Mouse (Mus musculus): Measurements from ENCODE around the gene Capn7. TPM values are rescaled to one million over a fixed set of nuclear protein-coding genes. Genes with fewer than 3 reads are reported as not detected.

Gene Capn7
- total and polyA plus RNA-seq, 3 experiments, result 23.2 to 83.7 (median 30.0) TPM

GRCm38 (mm10) chr14:31385406-31385805 is 49.0 kb downstream of the Capn7 start:
- H3K4me1 ChIP-seq (ENCODE audit: control insufficient read depth in 1 of 2, insufficient read depth in 2 of 2, low read length in 2 of 2), result no peaks in the 10 kb centered on the region
- H3K27ac ChIP-seq (ENCODE audit: control insufficient read depth, low read depth, low read length), result no peak overlapping the region
- no peaks in the 10 kb centered on the region for H3K36me3 ChIP-seq (ENCODE audit: control insufficient read depth in 1 of 2, insufficient read depth in 2 of 2, low read length in 2 of 2)
- no peak for DNase-seq (ENCODE audit: low read depth, low spot score)
- H3K4me3 ChIP-seq (ENCODE audit: control insufficient read depth in 1 of 2, insufficient read depth in 1 of 2, low read depth in 2 of 2, low read length in 2 of 2), result no peak overlapping the region
- H3K27me3 ChIP-seq (ENCODE audit: control insufficient read depth in 1 of 2, insufficient read depth in 2 of 2, low read length in 2 of 2), result no peaks in the 10 kb centered on the region
- no peak overlapping the region for H3K9ac ChIP-seq (ENCODE audit: control insufficient read depth, low read depth, low read length, poor library complexity, severe bottlenecking)
- TF ChIP-seq TBP (IDR thresholded peaks at IDR 0.05; ENCODE audit: low read depth, low read length) (no peak), MYC (IDR thresholded peaks at IDR 0.05; ENCODE audit: low read depth, low read length) (no peak), RAD21 (IDR thresholded peaks at IDR 0.05; ENCODE audit: low read depth, low read length) (no peak), ETS1 (IDR thresholded peaks at IDR 0.05; ENCODE audit: low read depth, low read length) (no peak), NRF1 (IDR thresholded peaks at IDR 0.05; ENCODE audit: insufficient read depth, low read depth, low read length, poor library complexity, severe bottlenecking) (no peak), CHD2 (IDR thresholded peaks at IDR 0.05; ENCODE audit: low read length) (no peak), BHLHE40 (IDR thresholded peaks at IDR 0.05; ENCODE audit: borderline replicate concordance, low read depth, low read length) (no peak), E2F4 (IDR thresholded peaks at IDR 0.05; ENCODE audit: borderline replicate concordance, low read depth, low read length) (no peak), POLR2AphosphoS5 (IDR thresholded peaks at IDR 0.05; ENCODE audit: borderline replicate concordance, low read depth, low read length) (no peak), ZMIZ1 (IDR thresholded peaks at IDR 0.05; ENCODE audit: low read depth, low read length) (no peak), MAZ (IDR thresholded peaks at IDR 0.05; ENCODE audit: low read depth, low read length) (no peak), SMC3 (IDR thresholded peaks at IDR 0.05; ENCODE audit: low read depth, low read length) (no peak), MYB (IDR thresholded peaks at IDR 0.05; ENCODE audit: low read depth, low read length) (no peak), ZNF384 (IDR thresholded peaks at IDR 0.05; ENCODE audit: low read depth, low read length) (no peak), GABPA (IDR thresholded peaks at IDR 0.05; ENCODE audit: low read depth, low read length) (no peak), USF2 (IDR thresholded peaks at IDR 0.05; ENCODE audit: borderline replicate concordance in 1 of 2, insufficient read depth in 1 of 2, low read depth in 1 of 2, low read length in 2 of 2) (no peak), EP300 (IDR thresholded peaks at IDR 0.05; ENCODE audit: low read depth in 1 of 2, low read length in 2 of 2) (no peak), ZC3H11A (IDR thresholded peaks at IDR 0.05; ENCODE audit: low read depth, low read length) (no peak)
- no peaks in the 10 kb centered on the region for H3K79me2 ChIP-seq (ENCODE audit: control insufficient read depth, insufficient read depth, low read length, poor library complexity)
- H3K9me3 ChIP-seq (replicated peaks; ENCODE audit: insufficient read depth, low read length), result no peaks in the 10 kb centered on the region

GRCm38 (mm10) chr14:31385977-31386697 is 49.7 kb downstream of the Capn7 start:
- Histone ChIP-seq H3K4me3 (ENCODE audit: control insufficient read depth in 1 of 2, insufficient read depth in 1 of 2, low read depth in 2 of 2, low read length in 2 of 2) (no peak overlapping the region), H3K9me3 (replicated peaks; ENCODE audit: insufficient read depth, low read length) (no peaks in the 10 kb centered on the region), H3K4me1 (ENCODE audit: control insufficient read depth in 1 of 2, insufficient read depth in 2 of 2, low read length in 2 of 2) (no peaks in the 10 kb centered on the region), H3K9ac (ENCODE audit: control insufficient read depth, low read depth, low read length, poor library complexity, severe bottlenecking) (no peak overlapping the region), H3K36me3 (ENCODE audit: control insufficient read depth in 1 of 2, insufficient read depth in 2 of 2, low read length in 2 of 2) (no peaks in the 10 kb centered on the region), H3K27ac (ENCODE audit: control insufficient read depth, low read depth, low read length) (no peak overlapping the region), H3K27me3 (ENCODE audit: control insufficient read depth in 1 of 2, insufficient read depth in 2 of 2, low read length in 2 of 2) (no peaks in the 10 kb centered on the region), H3K79me2 (ENCODE audit: control insufficient read depth, insufficient read depth, low read length, poor library complexity) (no peaks in the 10 kb centered on the region)
- DNase-seq (ENCODE audit: low read depth, low spot score), result peak; percentile 56
- TF ChIP-seq SIN3A (IDR thresholded peaks at IDR 0.05; ENCODE audit: low read length), result no peak
- no peak for TF ChIP-seq HCFC1 (IDR thresholded peaks at IDR 0.05; ENCODE audit: low read depth, low read length)
- TF ChIP-seq MAFK (IDR thresholded peaks at IDR 0.05; ENCODE audit: borderline replicate concordance, low read depth, low read length), result no peak
- peak; percentile 55 to 83 (median 81) for TF ChIP-seq CTCF (IDR thresholded peaks at IDR 0.05 in 2 of 3, conservative IDR thresholded peaks at IDR 0.05 in 1 of 3; ENCODE audit: control insufficient read depth in 1 of 3, insufficient read depth in 1 of 3, low read depth in 2 of 3, low read length in 3 of 3, poor library complexity in 1 of 3, severe bottlenecking in 1 of 3)
- TF ChIP-seq GATA1 (IDR thresholded peaks at IDR 0.05; ENCODE audit: low read depth, low read length), result no peak
- TF ChIP-seq ZC3H11A (IDR thresholded peaks at IDR 0.05; ENCODE audit: low read depth, low read length), result peak; percentile 72
- no peak for TF ChIP-seq CHD1 (IDR thresholded peaks at IDR 0.05; ENCODE audit: low read depth, low read length)
- no peak for TF ChIP-seq NRF1 (IDR thresholded peaks at IDR 0.05; ENCODE audit: insufficient read depth, low read depth, low read length, poor library complexity, severe bottlenecking)
- peak; percentile 88 for TF ChIP-seq SMC3 (IDR thresholded peaks at IDR 0.05; ENCODE audit: low read depth, low read length)
- no peak for TF ChIP-seq UBTF (IDR thresholded peaks at IDR 0.05; ENCODE audit: borderline replicate concordance, insufficient read depth, low read depth, low read length)
- no peak for TF ChIP-seq EP300 (IDR thresholded peaks at IDR 0.05; ENCODE audit: low read depth in 1 of 2, low read length in 2 of 2)
- no peak for TF ChIP-seq ETS1 (IDR thresholded peaks at IDR 0.05; ENCODE audit: low read depth, low read length)
- TF ChIP-seq TAL1 (IDR thresholded peaks at IDR 0.05; ENCODE audit: low read length), result no peak
- TF ChIP-seq RAD21 (IDR thresholded peaks at IDR 0.05; ENCODE audit: low read depth, low read length), result peak; percentile 82
- no peak for TF ChIP-seq MYC (IDR thresholded peaks at IDR 0.05; ENCODE audit: low read depth, low read length)
- no peak for TF ChIP-seq NELFE (IDR thresholded peaks at IDR 0.05; ENCODE audit: low read depth, low read length)
- TF ChIP-seq POLR2AphosphoS5 (IDR thresholded peaks at IDR 0.05; ENCODE audit: borderline replicate concordance, low read depth, low read length), result no peak
- no peak for TF ChIP-seq MAZ (IDR thresholded peaks at IDR 0.05; ENCODE audit: low read depth, low read length)
- TF ChIP-seq ZNF384 (IDR thresholded peaks at IDR 0.05; ENCODE audit: low read depth, low read length), result peak; percentile 62
- TF ChIP-seq MAX (IDR thresholded peaks at IDR 0.05; ENCODE audit: low read length), result no peak
- no peak for TF ChIP-seq MXI1 (IDR thresholded peaks at IDR 0.05; ENCODE audit: low read depth, low read length)

All from MEL (cell line).